Mouse (Mus musculus) olfactory bulb, adult 2 months (tissue): ENCODE data around the gene Zfp710. TPM values are rescaled to one million over a fixed set of nuclear protein-coding genes. Genes with fewer than 3 reads are reported as not detected.
"Not testable (repeated sequence)": the region's sequence is repeated elsewhere in the genome, so short reads cannot be mapped to it uniquely, and the experiment has no call there.

Experiments used
- H3K27ac ChIP-seq: fragments of 200-500 bp; 2 replicates; pipeline ENCODE4 v1.5.1; 2012; ENCODE audit warnings: low read depth, low read length; ENCODE audit not compliant: insufficient read depth
- H3K4me1 ChIP-seq: fragments of 200-500 bp; 2 replicates; pipeline ENCODE4 v1.6.1; 2012; ENCODE audit warnings: low read length; ENCODE audit not compliant: control insufficient read depth, insufficient read depth
- H3K4me3 ChIP-seq: fragments of 200-500 bp; 2 replicates; pipeline ENCODE4 v1.5.1; 2012; ENCODE audit warnings: mild to moderate bottlenecking, low read depth, low read length, moderate library complexity; ENCODE audit not compliant: insufficient read depth
- CTCF ChIP-seq: fragments of 200-500 bp; IDR thresholded peaks from 2 replicates; pipeline ENCODE4 v1.5.1; 2012; ENCODE audit warnings: low read depth, mild to moderate bottlenecking, low read length, moderate library complexity; ENCODE audit not compliant: insufficient read depth
- POLR2A ChIP-seq: fragments of 200-500 bp; IDR thresholded peaks from 2 replicates; pipeline ENCODE4 v1.6.1; 2012; ENCODE audit warnings: mild to moderate bottlenecking, low read depth, low read length, moderate library complexity; ENCODE audit not compliant: insufficient read depth
- WGBS: fragments of 180-500 bp; shearing (Covaris S2); methylation state at CpG from one replicate; pipeline ENCODE4 v1.1.7; 2018; 5-methylcytosine and 5-hydroxymethylcytosine counted together
- polyA plus RNA-seq: library from polyadenylated mRNA; stranded (reverse); fragments of >200 nt; gene quantifications from 2 replicates; pipeline ENCODE4 v1.2.4, GENCODE M21; 2012; ENCODE audit warnings: low replicate concordance; ENCODE audit not compliant: missing spikeins, insufficient read depth, insufficient read length

Gene Zfp710
- polyA plus RNA-seq, 1 experiment, result not detected

GRCm38 (mm10) chr7:80114451-80115223 is 90.0 kb downstream of the Zfp710 start:
- H3K27ac ChIP-seq, result peak overlapping the region; percentile 83
- peaks cover 24% of the 10 kb centered on the region for H3K4me1 ChIP-seq
- H3K4me3 ChIP-seq, result peak overlapping the region; percentile 86
- TF ChIP-seq CTCF (no peak), POLR2A (no peak)
- under 1% methylated on average over 52 of the region's 52 CpGs for WGBS

- H3K4me3 ChIP-seq, result peak within 1 kb of the TSS; percentile 86
- H3K4me1 ChIP-seq, result peaks cover 24% of the 10 kb centered on the region
- peak within 1 kb of the TSS; percentile 83 for H3K27ac ChIP-seq
- peak; percentile 87 for TF ChIP-seq POLR2A
- TF ChIP-seq CTCF, result no peak
- WGBS, result under 1% methylated on average over 29 of the region's 29 CpGs
Observed at GRCm38 (mm10) chr7:80115224-80115590, 90.6 kb downstream of the Zfp710 start, which contains the start of gene Idh2. Gene Idh2 (minus strand): TSS chr7:80115392.

DNA sequence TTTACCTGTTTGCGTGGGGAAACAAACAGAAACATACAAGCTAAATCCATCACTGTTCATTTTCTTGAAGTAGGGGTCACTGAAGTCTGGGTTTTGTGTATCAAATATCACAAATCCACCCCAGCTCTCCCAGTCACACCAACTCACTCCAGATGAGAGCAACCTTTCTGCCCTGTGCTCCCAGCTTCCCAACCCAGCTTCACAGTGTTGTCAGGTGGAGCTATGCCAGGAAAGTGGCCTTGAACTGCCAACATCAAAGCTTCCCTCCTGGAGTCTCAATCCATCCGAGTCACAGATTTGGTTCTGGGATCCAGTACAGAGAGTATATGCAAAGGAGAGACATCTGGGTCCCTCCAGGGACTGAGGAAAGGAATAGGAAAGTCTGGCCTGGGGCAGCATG is 91.5 kb downstream of the Zfp710 start:
- no peak for TF ChIP-seq POLR2A
- H3K4me1 ChIP-seq, result peaks cover 26% of the 10 kb centered on the region
- WGBS, result 66% methylated on average over 2 of the region's 2 CpGs
- H3K4me3 ChIP-seq, result no peak overlapping the region
- no peak overlapping the region for H3K27ac ChIP-seq

DNA sequence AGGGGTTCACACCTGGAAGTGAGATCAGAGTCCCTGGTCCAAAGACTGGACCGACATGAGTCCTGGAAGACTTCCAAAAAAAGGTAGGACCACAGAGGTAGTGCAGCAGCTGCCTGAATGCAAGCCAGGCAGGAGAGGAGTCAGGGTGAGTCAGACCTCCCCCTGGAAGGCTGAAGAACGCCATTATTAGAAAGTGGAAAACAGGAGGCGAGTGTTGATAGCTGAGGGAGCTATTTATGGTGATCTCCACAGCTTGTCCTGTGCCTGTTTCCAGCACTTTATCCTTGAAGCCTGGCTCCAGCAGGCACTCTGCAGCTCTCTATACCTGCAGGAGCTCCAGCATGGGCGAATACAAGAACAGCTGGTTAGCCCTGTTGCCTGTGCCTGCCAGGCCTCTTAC is 94.6 kb downstream of the Zfp710 start:
- H3K27ac ChIP-seq, result peak overlapping the region; percentile 89
- H3K4me3 ChIP-seq, result no peak overlapping the region
- 31% methylated on average over 4 of the region's 4 CpGs for whole genome bisulfite sequencing
- peaks cover 15% of the 10 kb centered on the region for H3K4me1 ChIP-seq
- TF ChIP-seq CTCF (no peak), POLR2A (no peak)

DNA sequence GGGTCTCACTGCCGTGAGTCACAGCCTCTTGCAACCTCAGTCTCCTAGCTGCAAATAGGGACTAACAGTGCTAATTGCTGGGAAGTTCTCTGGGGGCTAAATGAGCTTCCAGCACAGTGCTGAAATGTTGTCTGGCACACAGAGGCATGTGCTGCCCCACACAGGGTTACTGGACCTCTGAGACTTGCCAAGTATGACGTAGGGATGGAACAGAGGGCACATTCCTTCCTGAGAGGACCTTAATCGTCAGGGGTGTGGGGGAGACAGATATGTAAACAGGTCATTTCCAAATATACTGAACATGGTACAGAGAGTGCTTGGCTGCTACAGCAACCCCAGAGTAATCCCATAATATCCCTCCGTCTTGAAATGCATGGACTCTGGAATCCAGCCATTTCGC is 96.5 kb downstream of the Zfp710 start:
- TF ChIP-seq POLR2A (no peak), CTCF (no peak)
- H3K4me1 ChIP-seq, result peaks cover 12% of the 10 kb centered on the region
- WGBS, result 53% methylated on average over 5 of the region's 5 CpGs

GRCm38 (mm10) chr7:80123115-80123514 is 98.5 kb downstream of the Zfp710 start:
- Histone ChIP-seq H3K27ac (no peak overlapping the region), H3K4me1 (peaks cover 10% of the 10 kb centered on the region), H3K4me3 (no peak overlapping the region)
- WGBS, result 50% methylated on average over 4 of the region's 4 CpGs
- TF ChIP-seq CTCF (no peak), POLR2A (no peak)

More for the DNA sequence above, 96.5 kb downstream of the Zfp710 start:
- H3K4me3 ChIP-seq, result no peak overlapping the region
- peak overlapping the region; percentile 8; the same call in 1 of the 2 replicates for H3K27ac ChIP-seq

DNA sequence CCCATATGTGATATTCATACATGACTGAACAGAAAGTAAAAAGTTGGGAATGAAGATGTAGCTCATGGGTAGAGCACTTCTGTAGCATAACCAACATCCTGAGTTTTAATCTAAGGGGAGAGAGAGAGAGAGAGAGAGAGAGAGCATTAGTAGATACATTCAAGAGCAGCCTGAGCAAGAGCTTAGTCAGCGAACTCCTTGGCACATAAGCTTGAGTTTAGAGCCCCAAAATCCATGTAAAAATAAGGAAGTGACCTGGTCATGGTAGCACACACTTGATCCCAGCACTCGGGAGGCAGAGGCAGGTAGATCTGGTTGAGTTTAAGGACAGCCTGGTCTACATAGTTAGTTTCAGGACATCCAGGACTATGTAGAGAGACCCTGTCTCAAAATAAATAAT is 99.1 kb downstream of the Zfp710 start:
- H3K4me1 ChIP-seq, result peaks cover 10% of the 10 kb centered on the region
- TF ChIP-seq POLR2A, result no peak
- TF ChIP-seq CTCF, result no peak
- H3K4me3 ChIP-seq, result no peak overlapping the region
- no peak overlapping the region for H3K27ac ChIP-seq
- WGBS, result 91% methylated on average over 2 of the region's 2 CpGs

GRCm38 (mm10) chr7:80129278-80129677 is 104.7 kb downstream of the Zfp710 start:
- 68% methylated on average over 4 of the region's 4 CpGs for WGBS
- no peak overlapping the region for H3K27ac ChIP-seq
- H3K4me3 ChIP-seq, result no peak overlapping the region
- H3K4me1 ChIP-seq, result peaks cover 7% of the 10 kb centered on the region; the same call in 1 of the 2 replicates
- TF ChIP-seq CTCF, result no peak
- TF ChIP-seq POLR2A, result no peak

DNA sequence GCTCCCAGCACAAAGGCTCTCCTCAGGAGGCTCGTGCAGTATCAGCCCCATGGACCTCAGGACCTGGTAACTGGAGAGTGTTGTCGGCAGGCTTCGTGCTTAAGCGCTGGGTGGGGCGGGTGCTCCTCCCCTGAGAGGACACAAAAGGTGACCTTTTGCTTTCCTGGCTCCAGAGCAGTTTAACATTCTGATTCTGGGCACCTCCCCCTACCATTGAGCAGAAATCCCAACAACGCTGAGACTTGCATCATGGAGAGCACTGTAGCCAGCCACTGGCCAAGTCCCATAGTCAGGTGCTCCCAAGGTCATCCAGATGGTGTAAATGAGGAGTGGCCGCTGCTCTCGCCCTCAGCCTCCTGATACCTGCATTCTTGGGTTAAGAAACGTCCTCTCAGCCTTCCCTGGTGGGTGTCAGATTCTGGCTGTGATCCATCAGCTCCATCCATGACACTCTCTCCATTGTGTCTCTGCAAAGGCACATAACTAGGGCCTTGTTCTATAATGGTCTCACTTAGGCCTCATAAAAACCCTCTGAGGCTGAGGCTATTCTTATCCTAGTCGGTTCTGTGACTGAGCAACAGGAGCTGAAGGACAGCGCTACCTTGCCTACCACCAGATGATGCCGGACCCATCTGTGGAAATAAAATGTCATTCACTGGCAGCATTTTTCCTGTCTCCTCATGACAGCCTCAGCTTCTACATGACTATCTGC is 105.9 kb downstream of the Zfp710 start:
- Histone ChIP-seq H3K4me1 (peaks cover 12% of the 10 kb centered on the region; the same call in 1 of the 2 replicates), H3K27ac (no peak overlapping the region), H3K4me3 (no peak overlapping the region)
- 55% methylated on average over 12 of the region's 12 CpGs for WGBS
- no peak for TF ChIP-seq CTCF
- TF ChIP-seq POLR2A, result no peak

GRCm38 (mm10) chr7:80131315-80131714 is 106.7 kb downstream of the Zfp710 start:
- 67% methylated on average over 7 of the region's 7 CpGs for WGBS
- H3K4me3 ChIP-seq, H3K27ac ChIP-seq: not testable (repeated sequence)
- H3K4me1 ChIP-seq, result peaks cover 12% of the 10 kb centered on the region; the same call in 1 of the 2 replicates
